Mouse (Mus musculus) 416B (cell line): Measurements from ENCODE around the gene Golph3.

Experiments
- DNase-seq: peaks from one replicate; pipeline ENCODE4 v3.0.0; 2011; ENCODE audit warnings: low read depth

The Golph3 gene

GRCm38 (mm10) chr15:12380548-12380947 lies 59.3 kb downstream of the Golph3 start:
- peak; percentile 88 for DNase-seq

DNA sequence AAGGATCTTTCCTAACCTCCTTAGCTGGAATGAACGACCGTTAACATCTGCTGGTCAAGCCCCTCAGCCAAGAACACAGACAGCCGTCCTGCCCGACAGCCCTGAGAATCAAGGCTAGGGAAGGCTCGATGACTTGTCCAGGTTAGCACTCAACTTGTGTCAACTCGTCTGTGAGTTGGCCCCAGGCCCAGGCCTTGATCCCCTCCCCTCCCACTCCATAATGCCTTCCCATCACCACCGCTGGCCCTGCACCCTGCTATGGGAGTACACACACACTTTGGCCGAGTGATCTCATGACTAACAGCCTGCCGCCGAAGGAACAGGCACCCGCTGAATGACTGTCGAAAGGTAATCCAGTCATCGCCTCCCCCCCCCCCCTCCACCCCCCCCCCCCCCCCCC lies 63.4 kb downstream of the Golph3 start:
- DNase-seq: no peak

GRCm38 (mm10) chr15:12388726-12389489 lies 67.7 kb downstream of the Golph3 start:
- DNase-seq: no peak

- DNase-seq: no peak
Measured at GRCm38 (mm10) chr15:12394758-12395157, 73.5 kb downstream of the Golph3 start.

DNA sequence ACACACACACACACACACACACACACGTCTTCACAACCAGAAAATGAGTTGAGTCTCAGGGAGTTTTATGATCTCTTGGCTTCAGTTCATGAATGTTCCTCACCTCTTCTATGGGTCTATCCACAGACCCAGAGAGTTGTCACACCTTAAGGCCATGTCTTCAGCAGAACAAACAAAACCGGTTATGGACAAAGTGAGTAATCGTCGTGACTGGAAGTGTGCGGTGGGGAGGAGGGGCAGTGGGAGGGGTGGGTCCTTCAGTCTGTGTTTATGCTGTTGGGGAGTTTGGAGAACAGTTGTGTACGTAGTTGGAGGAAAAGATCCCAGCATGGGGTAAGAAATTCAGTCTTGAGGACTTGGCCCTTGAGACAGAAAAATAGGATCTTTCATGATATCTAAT lies 75.8 kb downstream of the Golph3 start:
- peak; percentile 8 for DNase-seq
